Mouse (Mus musculus) retina, embryonic 14.5 days (tissue): Measurements from ENCODE around the gene Bmx.

Source experiments
- DNase-seq: peaks from one replicate; pipeline ENCODE4 v3.0.0-alpha.2; 2015; ENCODE audit warnings: low spot score

Bmx gene

GRCm38 (mm10) chrX:164175311-164175710 is 82.7 kb downstream of the Bmx start:
- peak; percentile 4 for DNase-seq

DNA sequence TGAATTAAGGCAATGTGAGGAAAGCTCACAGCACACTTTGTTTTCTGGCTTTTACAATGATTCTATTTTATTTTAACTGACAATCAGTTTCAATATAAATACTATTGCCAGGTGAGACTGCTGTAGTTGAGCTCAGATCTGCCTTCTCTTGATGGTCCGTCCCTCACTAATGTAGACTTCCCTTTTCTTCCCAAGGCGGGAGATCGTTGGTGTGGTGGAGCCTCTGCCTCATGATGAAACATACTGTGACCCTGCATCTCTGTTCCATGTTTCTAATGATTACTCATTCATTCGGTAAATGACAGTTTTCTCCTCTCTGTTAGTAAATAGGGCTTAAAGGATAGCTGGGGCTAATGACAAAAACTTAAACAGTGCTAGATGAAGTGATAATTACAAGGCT is 84.1 kb downstream of the Bmx start:
- DNase-seq = no peak

GRCm38 (mm10) chrX:164171034-164171433 is 87.0 kb downstream of the Bmx start:
- no peak for DNase-seq

GRCm38 (mm10) chrX:164164681-164165080 is 93.3 kb downstream of the Bmx start:
- no peak for DNase-seq

GRCm38 (mm10) chrX:164154594-164154993 is 103.4 kb downstream of the Bmx start:
- no peak for DNase-seq

DNA sequence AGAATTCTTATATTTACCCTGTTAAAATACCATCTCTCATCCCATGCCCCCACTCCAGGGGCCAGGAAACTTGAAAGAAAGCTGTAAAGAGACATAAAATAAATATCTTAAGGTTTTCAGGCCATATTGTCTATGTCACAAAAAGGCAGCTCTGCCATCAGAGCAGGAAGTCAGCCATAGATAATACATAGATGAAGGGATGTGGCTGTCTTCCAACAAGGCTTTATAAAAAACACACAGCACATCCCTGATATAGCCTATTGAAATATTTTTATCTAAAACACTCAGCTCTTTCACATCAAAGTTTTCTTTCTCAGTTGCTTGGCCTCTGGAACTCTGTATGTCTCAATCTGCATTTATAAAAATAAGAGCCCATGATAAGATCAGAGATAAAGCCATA is 104.4 kb downstream of the Bmx start:
- DNase-seq = no peak

- no peak for DNase-seq
Observed at GRCm38 (mm10) chrX:164152703-164153102, 105.3 kb downstream of the Bmx start.

DNA sequence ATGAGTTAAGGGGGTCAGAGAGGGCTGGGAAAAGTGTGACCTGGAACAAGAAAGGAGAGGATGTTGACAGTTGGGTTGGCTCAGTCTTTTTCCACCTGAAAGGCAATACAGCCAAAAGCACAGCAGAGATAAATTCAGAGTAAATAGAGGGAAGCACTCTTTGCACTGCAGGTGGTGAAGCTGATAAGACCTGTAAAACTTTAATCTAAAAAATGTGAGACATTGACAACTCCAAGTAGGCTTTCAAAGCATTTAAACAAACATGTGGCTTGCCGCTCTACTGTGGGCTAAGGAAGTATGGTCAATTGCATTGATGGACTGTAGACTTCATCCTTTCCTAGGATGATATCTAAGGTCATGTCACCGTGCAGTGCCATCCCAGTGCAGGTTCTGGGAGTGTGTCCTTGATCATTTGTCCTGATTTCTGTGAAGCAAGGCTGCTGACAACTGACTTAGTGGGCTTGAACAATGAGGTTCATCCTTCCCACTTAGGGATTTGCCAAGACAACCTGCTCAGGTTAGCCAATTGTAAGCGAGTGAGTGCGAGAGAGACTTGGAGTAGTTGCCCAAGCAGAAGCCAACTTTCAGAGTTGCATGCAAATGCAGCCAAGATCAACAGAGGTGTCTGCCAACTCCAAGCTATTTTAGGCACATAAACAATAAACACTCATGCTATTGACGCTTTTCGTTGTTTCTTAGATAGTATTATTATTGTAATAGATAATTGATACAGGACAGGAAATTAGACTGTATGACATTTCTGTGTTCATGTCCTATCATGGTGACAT is 112.3 kb downstream of the Bmx start:
- DNase-seq = no peak
